Mouse (Mus musculus) thymus, postnatal 10 days (tissue): ENCODE results near the gene Evc.

Source experiments
- DNase-seq, 2 experiments: peaks; one replicate each; pipeline ENCODE4 v3.0.0; 2021; ENCODE audit warnings: low spot score in 2 of 2

Gene Evc

DNA sequence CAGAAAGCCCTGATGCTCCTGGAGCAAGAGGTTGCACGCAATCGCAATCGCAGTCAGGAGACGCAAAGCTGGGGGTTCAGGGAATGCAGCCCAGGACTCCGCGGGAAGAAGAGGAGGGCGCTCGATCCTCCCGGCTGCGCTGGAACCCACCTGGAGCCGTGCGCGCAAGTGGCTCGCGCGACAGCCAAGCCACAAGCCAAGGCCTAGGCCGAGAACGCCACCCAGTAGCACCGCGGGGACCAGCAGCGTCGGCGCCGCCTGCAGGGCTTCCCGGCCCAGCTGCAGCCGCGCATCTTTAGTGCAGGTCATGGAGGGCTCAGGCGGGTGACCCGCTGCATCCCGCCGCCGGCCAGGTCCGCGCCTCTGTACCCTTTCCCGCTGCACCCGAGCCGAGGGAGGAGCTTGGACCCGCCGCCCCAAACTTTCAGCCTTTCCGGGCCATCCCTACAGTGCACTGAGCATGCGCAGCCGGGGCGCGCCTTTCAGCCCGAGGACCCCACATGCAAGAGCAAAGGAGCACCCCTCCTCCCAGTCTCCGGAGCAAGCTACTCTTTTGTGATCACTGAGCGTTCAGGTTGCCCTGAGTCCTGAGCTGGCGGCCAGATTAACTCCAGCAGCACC is at the start of gene Evc:
TSS of gene Evc (minus strand) at position 410 of the 621 bp plus-strand sequence.
- DNase-seq, result peak in 1 of 2 experiments; percentile 11

DNA sequence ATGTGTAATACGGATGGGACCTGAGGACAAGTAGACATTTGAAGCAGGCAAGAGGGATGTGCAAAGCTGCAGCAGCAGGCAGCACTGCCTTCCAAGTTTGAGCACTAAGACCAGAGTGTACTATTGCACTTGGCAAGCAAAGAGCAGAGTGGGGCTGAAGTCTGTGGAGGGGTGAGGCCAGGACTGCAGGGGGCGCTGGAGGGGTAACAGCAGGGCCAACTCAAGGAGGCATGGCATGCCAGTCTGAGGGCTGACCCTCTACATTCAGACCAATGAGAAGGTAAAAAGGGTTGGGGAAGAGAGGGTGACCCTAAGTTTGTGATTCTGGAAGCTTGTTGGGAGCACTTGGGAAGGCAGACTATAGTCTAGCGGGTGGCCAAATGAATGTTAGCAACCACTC is 46.9 kb upstream of the Evc start:
- no peak for DNase-seq

DNA sequence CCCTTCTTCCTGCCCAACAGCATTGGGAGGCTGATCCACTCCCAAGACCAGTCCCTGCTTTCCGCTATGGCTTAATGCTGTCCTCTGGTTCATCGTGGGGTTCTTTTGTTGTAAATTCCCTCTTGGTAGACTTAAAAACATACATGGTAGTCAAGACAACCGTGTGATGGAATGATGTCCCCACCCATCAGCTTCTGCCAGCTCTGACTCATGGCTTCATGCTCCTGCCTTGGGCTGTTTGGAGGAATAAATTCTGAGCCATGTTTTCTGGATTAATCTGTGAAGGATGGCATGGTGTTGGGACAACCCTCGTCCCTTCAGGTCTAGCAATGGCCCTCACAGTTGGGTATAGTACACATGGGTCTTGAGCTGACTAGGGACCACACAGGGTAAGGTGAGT is 43.9 kb upstream of the Evc start:
- DNase-seq, result no peak

DNA sequence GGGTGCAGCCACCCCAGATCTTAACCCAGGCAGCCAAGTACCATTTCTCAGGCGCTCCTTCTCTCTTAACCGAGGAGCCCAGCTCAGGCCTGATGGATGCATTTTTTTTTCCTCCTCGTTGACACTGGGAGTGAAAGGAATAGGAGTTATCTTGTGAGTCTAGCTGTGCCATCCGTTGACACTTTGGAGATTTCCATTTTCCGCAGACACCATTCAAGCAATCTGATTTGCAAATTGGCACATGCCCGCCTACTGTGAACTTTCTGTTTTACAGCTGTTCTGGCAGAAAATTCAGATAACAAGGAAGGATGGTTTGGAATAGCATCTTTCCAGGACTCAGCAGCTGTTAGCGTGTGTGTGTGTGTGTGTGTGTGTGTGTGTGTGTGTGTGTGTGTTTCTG is 40.7 kb upstream of the Evc start:
- no peak for DNase-seq

DNA sequence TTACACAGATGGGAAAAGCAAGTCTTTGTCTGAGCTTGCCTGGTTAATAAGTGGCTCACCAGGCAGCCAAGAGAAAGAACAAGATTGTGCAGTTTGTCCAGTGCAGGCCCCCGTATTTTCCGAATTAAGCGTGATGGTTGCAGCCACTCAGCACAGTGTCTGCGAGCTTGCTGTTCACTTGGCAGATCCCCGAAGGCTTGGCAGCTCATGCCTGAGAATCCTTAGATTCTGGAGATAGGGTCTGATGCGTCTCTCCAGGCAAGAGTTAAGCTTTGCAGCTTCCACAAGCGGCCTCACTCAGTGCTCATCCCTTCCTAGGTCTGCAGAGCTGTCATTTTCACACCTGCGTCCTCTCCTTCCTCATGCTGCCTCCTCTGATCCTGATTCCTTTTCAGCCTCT is 32.1 kb upstream of the Evc start:
- DNase-seq, result no peak

DNA sequence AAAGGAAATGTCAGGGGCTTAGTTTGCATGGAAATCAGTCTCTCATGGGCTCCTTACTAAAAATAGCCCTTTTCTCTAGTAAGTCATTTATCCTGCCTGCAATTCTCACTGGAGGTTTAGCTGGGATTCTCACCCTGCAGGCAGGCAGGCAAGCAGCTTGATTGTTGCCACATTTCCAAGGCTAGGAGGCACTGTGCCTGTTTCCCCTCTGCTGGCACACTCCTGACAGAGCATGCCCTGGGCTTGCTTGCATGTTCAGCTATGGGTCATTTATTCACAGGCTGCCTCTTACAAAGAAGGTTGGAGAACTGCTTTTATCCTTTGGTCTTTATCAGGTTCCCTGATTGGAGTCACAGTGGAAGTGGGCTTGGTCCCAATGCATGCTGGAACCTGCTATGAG is 29.1 kb upstream of the Evc start:
- DNase-seq, result no peak

DNA sequence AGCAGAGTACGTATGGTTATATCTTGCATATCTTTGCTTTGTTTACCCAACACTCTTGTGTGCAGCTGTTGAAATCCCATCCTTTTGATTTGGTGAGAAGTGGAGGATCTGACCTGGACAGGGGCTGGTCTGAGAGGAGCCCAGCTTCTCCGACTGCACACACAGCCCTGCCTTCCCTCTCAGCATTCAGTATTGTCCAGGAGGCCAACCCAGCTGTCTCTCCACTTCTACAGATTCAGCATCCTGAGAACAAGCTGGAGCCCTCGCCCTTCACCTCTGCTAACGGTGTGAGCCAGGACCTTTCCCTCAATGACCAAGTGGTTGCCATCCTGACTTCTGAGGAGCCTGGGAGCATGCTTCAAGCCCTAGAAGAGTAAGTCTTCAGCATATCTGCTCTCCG is 26.6 kb upstream of the Evc start:
- DNase-seq, result no peak

DNA sequence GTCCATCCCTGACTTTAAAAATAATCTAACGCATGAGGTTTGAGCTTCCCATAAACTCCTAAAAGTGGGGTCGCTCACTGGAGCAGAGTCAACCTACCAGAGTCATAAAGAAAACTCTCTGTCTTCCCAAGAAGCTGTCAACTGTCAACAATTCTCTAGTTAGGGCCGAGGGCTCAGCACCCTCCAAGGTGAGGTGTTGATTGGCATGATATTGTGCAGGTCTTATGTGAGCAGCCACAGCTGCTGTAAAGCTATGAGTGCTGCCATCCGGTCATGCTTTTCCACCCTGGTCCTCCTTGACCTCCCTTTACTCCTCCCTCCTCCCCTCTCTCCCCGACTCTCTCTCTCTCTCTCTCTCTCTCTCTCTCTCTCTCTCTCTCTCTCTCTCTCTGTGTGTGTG is 25.9 kb upstream of the Evc start:
- DNase-seq, result no peak

DNA sequence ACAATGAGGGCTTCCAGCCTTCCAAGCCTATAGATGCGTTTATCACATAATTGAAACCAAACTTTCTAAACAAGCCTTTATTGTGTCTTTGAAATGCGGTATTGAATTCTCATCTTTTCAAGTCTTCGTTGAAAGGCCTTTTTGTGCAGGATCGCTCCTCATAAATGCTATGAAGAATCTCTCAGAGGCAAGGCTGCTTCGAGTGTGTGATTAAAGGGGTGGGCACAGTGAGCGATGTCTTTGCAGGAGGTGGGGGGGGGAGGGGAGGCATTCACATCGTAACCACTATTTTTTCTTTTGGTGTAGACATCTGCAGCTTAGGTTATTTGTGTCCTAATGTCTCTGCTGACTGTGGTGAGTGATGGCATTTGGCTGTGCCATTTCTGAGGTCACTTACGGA is 19.3 kb upstream of the Evc start:
- DNase-seq, result no peak

DNA sequence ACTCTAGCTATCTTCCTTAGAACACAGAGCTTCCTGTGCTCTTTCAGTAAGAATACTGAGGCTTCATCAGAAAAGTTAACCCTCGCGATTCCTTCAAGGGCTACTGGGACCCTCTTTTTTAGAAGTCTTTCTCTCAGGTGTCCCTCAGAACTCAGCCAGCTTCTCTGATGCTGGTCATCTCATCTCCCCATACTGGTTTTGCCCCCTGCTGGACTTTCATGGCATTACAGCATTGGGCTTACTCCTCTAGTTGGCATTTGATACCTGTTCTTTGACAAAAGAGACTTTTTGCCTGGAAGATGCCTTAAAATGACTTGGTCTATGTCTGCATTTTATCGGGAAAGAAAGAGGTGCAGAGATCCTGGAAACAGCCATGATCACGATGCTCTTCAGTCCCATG is 17.7 kb upstream of the Evc start:
- DNase-seq, result peak in 1 of 2 experiments; percentile 49

DNA sequence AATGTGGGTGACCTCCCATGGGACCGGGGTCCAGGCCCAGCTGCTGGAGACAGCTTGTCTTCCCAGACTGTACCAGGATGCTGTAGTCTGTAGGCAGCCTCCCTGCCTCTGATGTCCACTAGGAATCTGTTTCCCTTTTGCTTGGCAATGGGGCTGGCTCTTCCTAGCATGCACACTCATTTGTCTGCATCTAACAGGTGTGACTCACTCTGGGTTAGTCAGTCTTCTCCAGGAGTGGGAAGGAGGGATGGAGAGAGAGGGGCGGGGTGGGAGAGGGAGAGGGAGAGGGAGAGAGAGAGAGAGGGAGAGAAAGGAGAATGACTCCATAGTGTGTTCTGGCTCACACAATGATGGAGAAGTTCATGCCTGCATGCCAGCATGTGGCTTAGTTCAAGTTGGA is 15.1 kb upstream of the Evc start:
- DNase-seq, result no peak

DNA sequence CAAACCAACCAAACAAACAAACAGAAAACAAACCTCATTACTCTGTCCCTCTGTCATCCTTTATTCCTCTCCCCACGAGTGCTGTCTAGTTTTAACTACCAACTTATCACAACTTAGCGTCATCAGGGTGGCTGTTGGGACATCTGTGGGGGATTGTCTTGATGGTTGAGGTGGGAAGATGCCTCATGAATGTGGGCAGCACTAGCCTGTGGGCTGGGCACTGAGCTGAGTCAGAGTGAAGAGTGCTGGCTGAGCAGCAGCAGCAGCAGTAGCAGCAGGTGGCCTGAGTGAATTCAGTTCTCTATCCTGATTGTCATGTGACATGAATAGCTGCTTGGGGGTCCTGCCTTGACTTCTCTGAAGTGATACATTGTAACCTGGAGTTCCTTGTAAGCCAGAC is 7.3 kb upstream of the Evc start:
- DNase-seq, result no peak

DNA sequence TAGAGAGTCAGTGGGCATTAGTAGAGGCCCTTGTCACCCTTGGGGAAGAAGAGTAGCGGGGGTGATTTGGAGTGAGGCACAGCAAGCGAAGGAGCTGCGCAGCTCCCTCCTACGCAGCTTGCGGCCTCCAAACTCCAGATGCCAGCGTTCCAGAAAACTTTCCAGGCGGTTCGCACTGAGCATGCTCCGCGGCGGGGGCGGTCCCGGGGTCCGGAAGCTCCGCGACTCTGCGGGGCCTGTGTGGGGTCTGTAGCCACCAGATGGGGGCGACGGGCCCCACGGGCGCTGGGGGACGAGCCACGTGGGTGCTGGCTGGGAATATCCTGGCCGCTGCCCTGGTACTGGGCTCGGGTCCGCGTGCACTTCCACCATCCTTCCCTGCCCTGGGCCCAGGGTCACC is 1.6 kb upstream of the Evc start, which contains the start of gene Evc2:
TSS of gene Evc2 (plus strand) at position 212 of the 400 bp plus-strand sequence.
- DNase-seq, result no peak

DNA sequence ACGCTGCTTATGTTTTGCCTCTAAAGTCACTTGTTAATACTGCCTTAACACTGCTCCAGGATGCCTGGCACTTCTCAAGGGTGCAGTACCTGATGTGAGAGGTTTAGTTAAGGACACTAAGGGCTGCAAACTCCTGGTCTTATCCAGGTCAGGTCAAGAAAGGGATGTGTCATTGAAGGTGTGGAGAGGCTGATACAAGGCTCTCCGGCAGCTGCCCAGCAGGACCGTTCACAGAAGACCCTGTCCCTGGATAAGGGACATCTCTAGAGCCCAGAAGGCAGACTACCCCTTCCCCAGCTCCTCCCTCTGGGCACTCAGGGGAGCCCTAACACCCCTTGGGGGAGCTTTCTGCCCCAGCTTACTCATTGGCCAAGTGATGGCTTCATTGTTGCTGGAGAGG is 1.0 kb upstream of the Evc start:
- no peak for DNase-seq

DNA sequence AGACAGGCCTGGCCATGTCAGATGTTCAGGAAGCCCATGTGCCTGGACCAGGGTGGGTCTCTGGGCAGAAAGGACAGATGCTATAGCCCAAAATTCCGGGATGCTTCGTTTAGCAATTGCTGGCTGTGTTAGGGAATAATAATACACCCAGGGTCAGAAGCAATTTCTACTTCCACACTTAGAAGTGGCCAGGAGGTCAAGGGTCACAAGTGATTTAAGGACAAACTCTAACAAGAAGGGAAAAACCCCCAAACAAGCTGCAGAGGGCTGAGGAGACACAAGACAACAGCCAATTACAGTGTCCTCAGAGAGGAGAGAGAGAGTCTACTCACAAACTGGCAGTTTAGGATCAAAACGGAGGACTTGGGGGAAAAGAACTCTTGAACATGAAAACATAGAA is 1.6 kb downstream of the Evc start:
- DNase-seq, result no peak

DNA sequence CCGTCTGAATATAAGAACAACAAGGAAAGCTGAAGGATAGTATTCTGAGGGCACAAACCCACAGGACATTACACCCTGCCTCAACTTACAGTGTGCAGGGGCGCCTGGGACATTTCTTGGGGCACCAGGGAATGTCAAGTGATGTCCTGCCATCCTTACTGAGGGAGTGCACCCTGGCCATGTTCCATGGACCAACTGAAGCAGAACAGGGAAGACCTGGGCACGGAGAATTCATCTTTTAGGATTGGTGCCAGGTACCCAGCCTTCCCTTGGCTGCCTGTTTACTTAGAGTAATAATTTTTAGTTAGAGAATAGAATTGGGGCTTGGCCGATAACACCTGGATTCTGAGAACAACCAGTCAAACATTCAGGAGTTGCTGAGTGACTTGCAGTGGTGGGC is 4.6 kb downstream of the Evc start:
- no peak for DNase-seq

DNA sequence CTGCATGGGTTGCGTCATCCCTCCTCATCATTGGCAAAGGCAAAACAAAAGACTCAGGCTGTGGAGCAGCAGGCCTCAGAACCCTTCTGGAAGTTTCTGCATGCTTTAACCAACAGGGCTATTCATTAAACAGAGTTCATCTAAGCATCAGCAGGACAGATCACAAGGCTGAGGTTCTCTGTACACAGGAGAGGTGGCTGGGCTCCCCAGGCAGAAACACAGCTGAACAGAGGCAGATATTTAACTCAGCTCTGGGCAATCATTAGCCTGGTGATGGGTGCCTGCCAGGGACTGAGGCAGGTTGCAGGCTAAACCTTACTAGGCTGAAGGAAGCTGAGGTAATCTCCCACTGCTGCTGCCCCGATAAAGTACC is 5.6 kb downstream of the Evc start:
- DNase-seq, result no peak

DNA sequence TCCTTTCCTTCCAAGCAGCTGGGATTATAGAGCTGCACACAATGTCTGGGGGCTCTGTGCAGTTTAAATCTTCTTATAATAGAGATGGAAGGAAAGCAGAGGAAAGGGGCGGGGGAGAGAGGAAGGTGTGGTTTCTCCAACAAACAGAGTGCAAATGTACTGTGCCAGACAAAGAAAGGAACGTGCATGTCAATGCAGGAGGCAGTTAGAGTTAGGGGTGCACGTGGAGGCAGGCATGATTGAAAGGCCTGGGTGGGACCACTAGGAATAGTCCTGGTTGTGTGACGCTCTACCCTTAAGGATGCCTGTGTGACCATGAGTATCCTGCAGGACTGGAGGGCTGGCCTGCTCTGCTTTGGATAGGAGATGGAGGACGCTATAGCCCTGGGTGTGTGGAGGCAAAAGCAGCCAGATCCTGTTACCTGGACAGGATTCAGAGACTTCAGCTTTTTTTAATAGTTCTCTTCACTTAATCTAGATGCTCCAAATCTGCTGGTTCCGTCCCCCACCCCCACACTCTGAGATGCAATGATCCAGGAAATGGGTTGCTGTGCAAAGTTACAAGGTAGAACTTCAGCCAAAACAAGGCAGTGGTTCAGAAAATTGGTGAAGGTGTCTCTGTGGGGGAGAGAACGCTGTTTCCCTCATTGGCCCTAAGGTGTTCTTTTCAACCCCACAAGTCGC is 6.1 kb downstream of the Evc start:
- DNase-seq, result no peak

DNA sequence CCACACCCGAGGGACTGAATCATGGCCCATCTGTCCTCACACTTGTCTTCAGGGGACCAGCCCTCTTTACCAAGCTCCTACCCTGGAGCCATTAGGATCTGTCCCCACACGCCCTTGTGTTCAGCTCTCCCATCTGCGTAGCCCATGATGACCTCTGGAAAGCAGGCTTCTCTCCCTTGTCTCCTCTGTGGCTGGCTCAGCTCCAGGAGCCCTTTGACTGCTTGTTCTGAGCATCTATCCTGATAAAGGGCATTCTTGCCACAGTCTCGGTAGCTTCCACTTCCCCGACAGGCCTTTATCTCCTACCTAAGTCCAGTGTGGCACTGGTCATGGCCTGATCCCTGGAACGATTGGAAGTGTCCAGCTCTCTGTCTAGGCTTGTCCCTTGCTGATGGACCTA is 10.0 kb downstream of the Evc start:
- no peak for DNase-seq

DNA sequence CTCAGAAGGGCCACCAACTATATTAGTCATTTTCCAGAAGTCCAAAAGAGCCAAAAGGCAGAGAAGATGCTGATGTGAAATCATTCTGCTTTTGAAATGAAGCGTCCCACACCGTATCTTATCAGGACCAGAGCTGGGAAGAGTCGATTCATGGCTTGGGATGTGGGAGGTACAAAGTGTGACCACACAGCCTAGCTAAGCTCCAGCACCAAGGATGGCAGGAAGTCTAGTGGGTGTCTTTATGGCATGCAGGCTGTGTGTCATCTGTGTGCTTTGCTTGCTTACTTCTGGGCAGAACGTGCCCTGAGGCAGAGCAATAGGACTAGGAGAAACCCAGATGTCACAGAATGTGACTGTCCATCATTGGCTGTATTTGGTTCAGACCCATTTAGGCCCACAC is 15.9 kb downstream of the Evc start:
- no peak for DNase-seq

DNA sequence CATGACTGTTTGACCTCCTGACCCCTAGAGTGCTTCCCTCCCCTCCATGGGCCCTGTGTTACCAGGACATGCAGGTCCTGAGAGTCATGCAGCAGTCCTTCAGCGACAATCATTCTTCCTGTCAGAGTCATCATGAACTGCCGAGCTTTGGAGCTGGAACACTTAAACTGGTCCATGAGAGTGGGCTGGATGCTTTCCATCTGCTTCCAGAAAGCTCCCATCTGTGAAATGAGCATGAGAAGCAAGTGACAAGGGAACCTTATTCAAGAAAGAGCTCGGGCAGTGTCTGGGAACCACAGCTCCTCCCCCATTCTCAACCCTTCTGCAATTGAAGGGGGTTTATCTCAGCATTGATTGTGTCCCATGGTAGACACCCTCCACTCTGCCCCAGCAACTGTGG is 16.5 kb downstream of the Evc start:
- DNase-seq, result no peak

DNA sequence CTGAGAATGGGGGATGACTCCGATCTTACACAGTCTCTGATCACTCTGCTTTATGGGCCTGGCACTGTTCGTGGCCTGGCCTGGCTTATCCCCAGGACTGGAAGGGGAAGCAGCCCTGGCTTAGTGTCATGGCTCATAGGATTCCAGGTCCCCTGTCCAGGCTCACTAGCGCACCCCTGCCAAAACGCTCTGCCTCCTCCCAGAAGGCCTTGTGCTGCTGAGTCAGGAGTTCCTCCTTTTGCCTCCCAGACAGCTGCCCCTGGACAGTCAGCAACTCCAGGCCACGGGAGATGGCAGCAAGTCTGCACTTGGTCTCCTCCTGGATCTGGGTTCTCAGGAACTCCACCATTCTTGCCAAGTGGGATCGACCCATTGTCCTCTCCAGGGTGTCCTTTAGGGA is 18.0 kb downstream of the Evc start:
- DNase-seq, result no peak

DNA sequence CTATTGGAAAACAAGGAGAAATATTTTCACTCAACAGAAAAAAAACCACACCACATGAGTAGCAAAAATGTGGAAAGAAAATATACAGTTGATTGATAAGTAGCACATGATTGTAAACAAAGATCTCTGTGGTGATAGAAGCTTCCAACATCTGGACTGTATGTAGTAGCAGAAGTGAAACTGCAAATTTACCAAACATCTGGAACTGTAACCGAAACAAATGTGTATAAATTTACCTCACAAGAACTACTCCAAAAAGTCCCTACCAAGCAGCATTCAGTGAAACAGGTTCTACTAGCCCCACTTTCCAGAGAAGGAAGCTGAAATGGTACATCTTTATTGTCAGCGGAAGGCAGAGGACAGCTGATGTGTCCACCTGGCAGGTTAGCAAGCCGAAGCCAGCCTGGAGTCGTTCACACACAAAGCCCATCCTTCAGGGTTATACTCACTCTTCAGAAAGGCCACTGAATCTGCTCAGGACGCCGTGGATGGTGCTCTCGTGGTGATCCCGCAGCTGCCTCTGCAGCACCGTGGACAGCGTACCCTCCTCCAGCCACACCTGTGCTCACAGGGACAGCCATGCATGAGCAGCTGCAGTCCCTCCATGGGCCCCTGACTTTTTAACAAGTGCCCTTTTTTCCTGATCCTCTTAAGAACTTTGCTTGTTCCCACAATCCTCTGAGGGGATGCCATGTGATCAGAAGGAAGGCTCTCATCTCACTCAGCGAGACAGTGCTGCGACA is 23.5 kb downstream of the Evc start:
- no peak for DNase-seq
